Mouse (Mus musculus) heart, embryonic 15.5 days (tissue): ENCODE data around the gene Orm2. TPM values are rescaled to one million over a fixed set of nuclear protein-coding genes. Genes with fewer than 3 reads are reported as not detected.
A peak's percentile ranks its signal among the peaks of the same experiment; 100 is the strongest.

Experiments
- ATAC-seq: fragments of 200-750 bp; cut with Nextera tagmentation; replicated peaks from 2 replicates; pipeline ENCODE4 v1.8.0; 2017; ENCODE audit warnings: low read depth, moderate TSS enrichment; ENCODE audit not compliant: insufficient number of reproducible peaks, insufficient read depth, low FRiP score
- H3K27ac ChIP-seq: fragments of 300-500 bp; sonication (generic); 2 replicates; pipeline ENCODE4 v1.5.1; 2015; ENCODE audit warnings: mild to moderate bottlenecking, inconsistent platforms
- H3K27me3 ChIP-seq: fragments of 300-500 bp; sonication (generic); 2 replicates; pipeline ENCODE4 v1.6.1; 2015; ENCODE audit warnings: inconsistent platforms
- H3K36me3 ChIP-seq: fragments of 300-500 bp; sonication (generic); 2 replicates; pipeline ENCODE4 v1.6.1; 2015; ENCODE audit warnings: mild to moderate bottlenecking, inconsistent platforms
- H3K4me1 ChIP-seq: fragments of 300-500 bp; sonication (generic); replicated peaks from 2 replicates; pipeline ENCODE4 v1.6.1; 2015; ENCODE audit warnings: inconsistent platforms
- H3K4me2 ChIP-seq: fragments of 300-500 bp; sonication (generic); 2 replicates; pipeline ENCODE4 v1.6.1; 2015; ENCODE audit warnings: inconsistent platforms, mild to moderate bottlenecking, moderate library complexity
- H3K4me3 ChIP-seq: fragments of 300-500 bp; sonication (generic); 2 replicates; pipeline ENCODE4 v1.5.1; 2015; ENCODE audit warnings: mild to moderate bottlenecking, inconsistent platforms
- H3K9ac ChIP-seq: fragments of 300-500 bp; sonication (generic); 2 replicates; pipeline ENCODE4 v1.6.1; 2015; ENCODE audit warnings: mild to moderate bottlenecking, inconsistent platforms
- H3K9me3 ChIP-seq: fragments of 300-500 bp; sonication (generic); replicated peaks from 2 replicates; pipeline ENCODE4 v1.6.1; 2016; ENCODE audit warnings: inconsistent platforms
- WGBS: fragments of 180-500 bp; shearing (Covaris S2); methylation state at CpG from one replicate; pipeline ENCODE4 v1.1.7; 2015; ENCODE audit warnings: mixed read lengths; 5-methylcytosine and 5-hydroxymethylcytosine counted together
- polyA plus RNA-seq: library from polyadenylated mRNA; unstranded; fragments of >200 nt; fragmentation: Nextera tagmentation; extraction: Ambion mirVana; gene quantifications from 2 replicates; pipeline ENCODE4 v1.2.1, GENCODE M21; 2015

The Orm2 gene
- polyA plus RNA-seq, 1 experiment from 2014 or later: not detected

DNA sequence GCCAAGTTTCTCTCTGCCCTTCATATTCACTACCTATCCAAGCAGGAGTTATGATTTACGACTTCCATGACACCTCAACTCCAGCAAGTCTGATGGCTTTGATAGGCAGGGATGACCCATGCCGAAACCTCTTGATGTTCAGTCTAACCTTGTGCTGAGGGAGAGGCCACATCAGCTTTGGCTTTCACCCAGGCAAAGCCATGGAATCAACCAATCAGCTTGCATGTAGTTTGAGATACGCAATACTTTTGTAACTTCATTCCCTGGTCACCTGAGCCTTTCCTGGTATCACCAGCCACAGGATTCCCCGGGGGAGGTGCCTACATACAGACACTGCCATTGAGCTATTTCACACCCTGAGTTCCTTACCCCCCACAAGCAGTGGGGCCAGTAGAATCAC is 15.6 kb upstream of the Orm2 start:
- H3K9ac ChIP-seq: no peak overlapping the region
- no peak for ATAC-seq
- no peak overlapping the region for H3K4me3 ChIP-seq
- WGBS: 82% methylated on average over 4 of the region's 4 CpGs
- no peak overlapping the region for H3K4me2 ChIP-seq
- no peaks in the 10 kb centered on the region for H3K4me1 ChIP-seq
- H3K9me3 ChIP-seq: no peaks in the 10 kb centered on the region
- no peaks in the 10 kb centered on the region for H3K36me3 ChIP-seq
- no peaks in the 10 kb centered on the region for H3K27me3 ChIP-seq
- no peak overlapping the region for H3K27ac ChIP-seq

DNA sequence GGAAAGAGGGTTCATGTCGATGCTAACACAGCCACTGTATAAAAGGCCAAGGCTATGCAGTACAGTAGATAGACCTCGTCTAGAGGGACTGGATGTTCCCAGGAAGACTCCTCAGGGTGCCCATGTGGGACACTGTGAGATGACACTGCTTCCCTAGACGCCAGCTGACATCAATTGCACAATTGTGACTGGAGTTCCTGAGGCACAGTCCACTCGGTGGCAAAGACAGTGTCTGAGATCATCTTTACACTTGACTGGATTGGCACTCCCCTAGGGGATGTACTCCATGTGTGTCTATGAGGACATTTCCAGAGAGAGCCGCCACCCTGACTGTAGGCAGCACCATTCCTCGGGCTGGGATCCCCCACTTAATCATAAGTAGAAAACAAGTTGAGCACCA is 13.7 kb upstream of the Orm2 start:
- Histone ChIP-seq H3K36me3 (no peaks in the 10 kb centered on the region), H3K27ac (no peak overlapping the region), H3K9ac (no peak overlapping the region), H3K4me1 (no peaks in the 10 kb centered on the region), H3K4me2 (no peak overlapping the region), H3K9me3 (no peaks in the 10 kb centered on the region), H3K4me3 (no peak overlapping the region), H3K27me3 (no peaks in the 10 kb centered on the region)
- 66% methylated on average over 6 of the region's 6 CpGs for WGBS
- no peak for ATAC-seq

DNA sequence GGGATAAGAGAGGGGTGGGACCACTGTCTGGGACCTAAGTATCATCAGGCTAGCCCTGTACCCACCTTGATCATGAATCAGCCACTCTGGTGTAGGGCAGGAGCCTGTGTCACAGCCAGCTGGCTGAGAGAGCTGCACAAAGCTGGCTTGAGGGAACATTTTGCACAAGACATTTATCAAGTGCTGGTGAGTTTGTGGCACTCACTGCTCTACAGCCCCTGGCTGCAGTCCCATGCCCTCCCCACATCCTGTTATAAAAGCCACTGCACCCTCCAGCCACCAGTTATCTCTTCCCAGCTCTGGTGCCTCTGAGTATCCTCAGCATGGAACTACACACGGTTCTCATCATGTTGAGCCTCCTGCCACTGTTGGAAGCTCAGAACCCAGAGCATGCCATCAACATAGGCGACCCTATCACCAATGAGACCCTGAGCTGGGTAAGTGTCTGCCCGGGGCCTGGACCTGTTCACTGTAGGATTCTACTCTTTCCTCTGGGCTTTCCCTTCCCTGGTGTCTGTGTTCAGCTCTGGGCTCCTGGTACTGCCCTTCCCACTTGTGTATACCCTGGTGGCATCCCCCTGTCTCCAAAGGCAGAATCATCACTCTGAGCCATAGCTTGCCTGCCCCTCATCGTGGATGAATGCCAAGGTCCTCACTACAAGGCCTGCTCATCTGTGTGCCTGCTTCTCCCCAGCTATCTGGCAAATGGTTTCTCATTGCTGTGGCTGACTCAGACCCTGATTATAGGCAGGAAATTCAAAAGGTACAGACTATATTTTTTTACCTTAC is 6.2 kb upstream of the Orm2 start, which contains the start of gene Orm3:
TSS of gene Orm3 (plus strand) at position 286 of the 789 bp plus-strand sequence.
- 0 out of 2 replicates have a peak, but pooled peaks have one; percentile 19 for ATAC-seq
- H3K27me3 ChIP-seq: no peaks in the 10 kb centered on the region
- 55% methylated on average over 4 of the region's 4 CpGs for WGBS
- no peaks in the 10 kb centered on the region for H3K36me3 ChIP-seq
- H3K27ac ChIP-seq: no peak within 1 kb of the TSS
- no peak within 1 kb of the TSS for H3K4me3 ChIP-seq
- H3K9me3 ChIP-seq: no peaks in the 10 kb centered on the region
- no peak within 1 kb of the TSS for H3K9ac ChIP-seq
- peaks cover 9% of the 10 kb centered on the region for H3K4me1 ChIP-seq
- no peak within 1 kb of the TSS for H3K4me2 ChIP-seq

DNA sequence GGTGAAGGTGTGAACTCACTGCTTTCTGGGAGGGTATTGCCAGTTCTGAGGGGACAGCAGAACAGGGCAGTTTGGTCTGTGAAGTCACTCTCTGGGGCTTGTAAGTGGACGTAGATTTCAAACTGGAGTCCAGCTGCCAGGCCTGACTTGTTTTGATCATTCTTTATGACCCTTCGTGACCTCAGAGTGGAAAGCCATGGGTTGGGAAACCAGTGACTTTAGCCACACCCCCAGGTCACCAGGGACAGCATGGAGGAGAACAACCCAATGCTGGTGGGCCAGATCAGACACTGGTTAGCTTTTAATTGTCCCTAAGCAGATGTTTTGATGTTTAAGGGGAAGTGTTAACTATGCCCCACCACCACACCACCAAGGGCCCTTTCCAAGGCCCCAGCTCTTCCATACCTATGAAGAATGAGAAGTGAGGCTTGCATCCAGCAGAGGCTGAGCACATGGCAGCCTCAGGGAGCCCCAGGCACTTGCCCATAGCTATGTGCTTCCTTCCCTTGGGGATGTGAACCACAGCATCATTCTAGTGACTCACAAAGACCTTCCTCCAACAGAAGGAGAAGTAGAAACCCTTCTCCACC is 5.2 kb upstream of the Orm2 start:
- H3K9me3 ChIP-seq: no peaks in the 10 kb centered on the region
- no peak overlapping the region for H3K4me2 ChIP-seq
- no peaks in the 10 kb centered on the region for H3K36me3 ChIP-seq
- peaks cover 9% of the 10 kb centered on the region for H3K4me1 ChIP-seq
- no peak overlapping the region for H3K9ac ChIP-seq
- 74% methylated on average over 2 of the region's 2 CpGs for WGBS
- H3K27ac ChIP-seq: no peak overlapping the region
- H3K4me3 ChIP-seq: no peak overlapping the region
- H3K27me3 ChIP-seq: no peaks in the 10 kb centered on the region
- ATAC-seq: no peak

DNA sequence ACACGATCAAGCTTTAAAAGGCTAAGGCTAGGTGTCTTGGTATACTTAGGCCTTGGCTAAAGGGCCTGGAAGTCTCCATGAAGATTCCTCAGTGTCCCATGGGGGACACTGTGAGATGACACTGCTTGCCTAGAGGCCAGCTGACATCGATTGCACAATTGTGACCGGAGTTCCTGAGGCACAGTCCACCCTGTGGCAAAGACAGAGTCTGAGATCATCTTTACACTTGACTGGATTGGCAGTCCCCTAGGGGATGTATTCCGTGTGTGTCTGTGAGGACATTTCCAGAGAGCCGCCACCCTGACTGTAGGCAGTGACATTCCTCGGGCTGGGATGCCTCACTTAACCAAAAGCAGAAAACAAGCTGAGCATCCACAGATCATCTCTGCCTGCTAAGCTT is 2.4 kb upstream of the Orm2 start:
- H3K4me1 ChIP-seq: peaks cover 9% of the 10 kb centered on the region
- H3K9me3 ChIP-seq: no peaks in the 10 kb centered on the region
- H3K4me3 ChIP-seq: no peak overlapping the region
- ATAC-seq: no peak
- no peak overlapping the region for H3K9ac ChIP-seq
- H3K27me3 ChIP-seq: no peaks in the 10 kb centered on the region
- WGBS: 67% methylated on average over 6 of the region's 6 CpGs
- no peak overlapping the region for H3K27ac ChIP-seq
- H3K4me2 ChIP-seq: no peak overlapping the region
- no peaks in the 10 kb centered on the region for H3K36me3 ChIP-seq

DNA sequence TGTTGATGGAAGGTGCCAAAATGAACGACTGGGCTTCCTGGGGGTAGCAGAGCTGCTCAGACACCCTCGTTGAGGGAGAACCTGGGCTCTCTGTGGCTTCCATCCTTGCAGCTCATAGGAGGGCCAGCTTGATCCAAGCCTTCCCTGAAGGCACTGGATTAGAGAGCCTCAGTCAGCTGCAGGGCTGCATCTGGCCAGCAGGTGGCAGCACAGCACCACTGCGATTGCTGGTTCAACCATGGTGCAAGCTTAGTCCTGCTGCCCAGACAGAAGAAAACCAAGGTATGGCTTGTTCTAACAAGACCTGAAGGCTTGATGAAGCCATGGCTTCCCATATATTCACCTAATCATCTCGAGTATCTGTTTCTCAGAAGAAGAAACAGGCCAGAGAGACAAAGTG is 6.3 kb downstream of the Orm2 start:
- Histone ChIP-seq H3K27ac (no peak overlapping the region), H3K36me3 (0 out of 2 replicates have a peak, but pooled peaks cover under 1% of the 10 kb centered on the region), H3K9ac (no peak overlapping the region), H3K4me2 (no peak overlapping the region), H3K4me3 (no peak overlapping the region), H3K4me1 (no peaks in the 10 kb centered on the region), H3K9me3 (no peaks in the 10 kb centered on the region), H3K27me3 (no peaks in the 10 kb centered on the region)
- WGBS: 13% methylated on average over 4 of the region's 4 CpGs
- ATAC-seq: no peak

DNA sequence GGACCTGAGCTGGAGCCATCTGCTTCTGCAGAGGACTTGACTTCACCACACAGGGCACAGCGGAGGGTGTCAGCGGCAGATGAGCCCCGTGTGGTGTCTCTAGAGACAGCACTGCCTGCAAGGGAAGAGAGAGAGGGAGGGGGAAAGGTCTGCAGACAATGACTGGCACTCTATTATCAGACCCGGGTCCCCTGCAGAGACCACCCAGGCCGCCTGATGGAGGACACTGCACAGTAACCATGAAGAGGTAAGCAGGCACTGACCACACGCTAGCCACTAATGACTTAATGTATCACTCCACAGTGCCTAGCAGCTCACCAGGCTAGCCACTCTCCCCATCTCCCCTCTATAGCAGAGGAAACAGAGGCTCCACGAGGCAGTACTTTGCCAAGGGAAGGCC is 8.6 kb downstream of the Orm2 start:
- no peak overlapping the region for H3K27ac ChIP-seq
- no peak overlapping the region for H3K4me2 ChIP-seq
- H3K9me3 ChIP-seq: no peaks in the 10 kb centered on the region
- no peaks in the 10 kb centered on the region for H3K4me1 ChIP-seq
- no peak overlapping the region for H3K4me3 ChIP-seq
- H3K27me3 ChIP-seq: no peaks in the 10 kb centered on the region
- WGBS: 52% methylated on average over 7 of the region's 7 CpGs
- 0 out of 2 replicates have a peak, but pooled peaks cover 4% of the 10 kb centered on the region for H3K36me3 ChIP-seq
- ATAC-seq: no peak
- no peak overlapping the region for H3K9ac ChIP-seq

DNA sequence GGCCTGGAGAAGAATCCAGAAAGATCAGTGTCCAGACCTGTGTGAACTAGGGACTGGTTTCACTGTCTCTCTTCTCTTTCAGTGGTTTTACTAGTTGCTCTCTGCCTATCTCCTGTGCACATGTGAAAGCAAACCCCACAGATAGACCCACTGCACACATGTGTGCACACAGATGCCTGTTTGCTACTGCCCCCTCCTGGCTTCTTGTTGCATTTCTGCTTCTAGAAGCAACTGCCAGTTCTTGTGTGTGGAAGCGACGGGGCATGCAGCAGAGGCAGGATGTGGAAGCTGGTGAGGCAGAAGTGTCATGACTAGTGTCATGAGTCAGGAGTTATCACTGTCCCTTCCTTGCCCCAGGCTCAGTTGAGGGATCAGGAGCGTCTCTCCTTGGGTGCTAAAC is 9.6 kb downstream of the Orm2 start:
- WGBS: 46% methylated on average over 3 of the region's 3 CpGs
- ATAC-seq: no peak
- no peak overlapping the region for H3K27ac ChIP-seq

DNA sequence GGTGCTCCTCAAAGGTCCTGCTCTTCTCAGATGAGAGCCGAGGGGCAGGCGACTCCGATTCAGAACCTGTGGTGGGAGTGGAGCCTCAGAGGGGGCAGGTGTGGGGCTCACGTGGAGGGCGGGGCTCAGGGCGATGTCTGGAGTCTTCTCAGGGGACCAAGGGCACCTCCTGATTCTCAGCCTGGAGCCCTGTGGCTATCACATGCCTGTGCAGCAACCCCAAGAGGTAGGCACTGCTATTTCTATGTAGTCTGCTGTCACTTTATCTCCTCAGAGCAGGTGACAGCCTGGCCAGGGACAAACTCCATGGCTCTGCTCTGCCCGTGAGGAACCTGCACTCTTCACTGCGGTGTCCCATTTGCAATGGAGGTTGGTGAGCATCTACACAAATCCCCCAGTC is 11.2 kb downstream of the Orm2 start:
- WGBS: 86% methylated on average over 8 of the region's 8 CpGs
- Histone ChIP-seq H3K4me3 (no peak overlapping the region), H3K36me3 (0 out of 2 replicates have a peak, but pooled peaks cover 4% of the 10 kb centered on the region), H3K4me2 (no peak overlapping the region), H3K4me1 (no peaks in the 10 kb centered on the region), H3K9ac (no peak overlapping the region), H3K9me3 (no peaks in the 10 kb centered on the region), H3K27me3 (no peaks in the 10 kb centered on the region), H3K27ac (no peak overlapping the region)
- no peak for ATAC-seq

More for the DNA sequence above, 9.6 kb downstream of the Orm2 start:
- Histone ChIP-seq H3K9me3 (no peaks in the 10 kb centered on the region), H3K27me3 (no peaks in the 10 kb centered on the region), H3K9ac (no peak overlapping the region), H3K4me3 (no peak overlapping the region), H3K4me2 (no peak overlapping the region), H3K36me3 (0 out of 2 replicates have a peak, but pooled peaks cover 4% of the 10 kb centered on the region), H3K4me1 (no peaks in the 10 kb centered on the region)

DNA sequence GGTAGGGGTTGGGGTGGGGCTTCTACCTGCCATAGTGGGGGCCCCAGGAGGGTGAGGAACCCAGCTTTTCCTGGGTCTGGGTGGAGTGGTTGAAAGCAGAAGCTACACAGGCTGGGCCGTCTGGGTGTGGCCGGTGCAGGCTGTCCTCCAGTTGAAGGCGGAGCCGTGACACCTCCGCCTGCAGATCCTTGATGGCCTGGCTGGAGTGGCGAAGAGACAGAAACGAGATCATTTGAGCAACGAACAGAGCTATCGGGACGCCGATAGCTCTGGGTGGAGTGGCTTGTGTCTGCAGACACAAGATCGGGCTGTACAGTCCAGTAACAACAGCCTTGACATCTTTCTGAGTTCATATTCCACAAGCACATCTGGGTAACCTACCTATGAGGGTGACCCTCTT is 12.1 kb downstream of the Orm2 start:
- no peak overlapping the region for H3K4me3 ChIP-seq
- H3K36me3 ChIP-seq: peaks cover 8% of the 10 kb centered on the region; the same call in 1 of the 2 replicates
- no peaks in the 10 kb centered on the region for H3K27me3 ChIP-seq
- no peak overlapping the region for H3K27ac ChIP-seq
- no peak overlapping the region for H3K4me2 ChIP-seq
- H3K9me3 ChIP-seq: no peaks in the 10 kb centered on the region
- 68% methylated on average over 12 of the region's 12 CpGs for whole genome bisulfite sequencing
- ATAC-seq: no peak
- H3K9ac ChIP-seq: no peak overlapping the region
- no peaks in the 10 kb centered on the region for H3K4me1 ChIP-seq

DNA sequence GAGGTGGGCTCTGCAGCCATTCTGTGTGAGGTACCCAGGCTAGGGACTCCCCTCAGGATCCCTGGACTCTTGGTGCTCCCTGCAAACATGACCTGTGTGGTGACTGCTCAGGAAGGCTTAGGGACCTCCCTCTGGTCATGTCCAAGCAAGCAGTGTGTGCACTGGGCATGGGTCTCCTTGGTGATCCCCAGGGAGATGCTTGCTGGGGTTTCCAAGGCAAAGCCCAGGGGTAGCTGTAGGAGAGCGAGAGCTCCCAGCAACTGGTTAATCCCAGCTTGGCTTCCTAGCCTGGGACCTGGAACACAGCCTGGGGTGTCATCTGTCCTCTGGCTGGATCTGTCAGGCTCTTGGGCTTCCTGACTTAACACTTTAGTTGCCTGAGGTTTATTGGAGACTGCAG is 13.1 kb downstream of the Orm2 start:
- no peak overlapping the region for H3K4me3 ChIP-seq
- no peak overlapping the region for H3K9ac ChIP-seq
- no peaks in the 10 kb centered on the region for H3K27me3 ChIP-seq
- WGBS: 69% methylated on average over 1 of the region's 1 CpGs
- no peaks in the 10 kb centered on the region for H3K4me1 ChIP-seq
- H3K27ac ChIP-seq: no peak overlapping the region
- peaks cover 15% of the 10 kb centered on the region; the same call in 1 of the 2 replicates for H3K36me3 ChIP-seq
- H3K4me2 ChIP-seq: no peak overlapping the region
- ATAC-seq: no peak
- no peaks in the 10 kb centered on the region for H3K9me3 ChIP-seq

DNA sequence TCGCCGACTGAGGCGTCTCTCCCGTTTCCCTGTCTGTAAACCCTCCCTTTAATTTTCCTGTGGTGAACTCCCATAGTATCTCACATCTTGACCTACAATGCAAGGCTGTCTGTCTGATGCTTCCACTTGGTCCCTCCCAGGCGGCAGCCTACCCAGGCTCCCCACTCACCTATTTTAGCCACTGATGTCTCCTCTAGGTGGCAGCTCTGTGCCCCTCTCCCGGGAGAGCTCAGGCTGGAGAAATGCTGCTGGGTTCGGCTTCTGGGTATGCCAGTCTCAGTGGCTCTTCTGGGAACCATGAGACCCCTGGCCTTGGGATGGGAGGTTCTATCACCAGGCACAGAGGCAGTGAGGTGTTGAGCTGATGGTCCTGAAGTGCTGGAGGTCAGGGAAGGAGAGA is 15.2 kb downstream of the Orm2 start:
- Histone ChIP-seq H3K9me3 (no peaks in the 10 kb centered on the region), H3K9ac (no peak overlapping the region), H3K4me3 (no peak overlapping the region), H3K4me1 (no peaks in the 10 kb centered on the region), H3K27me3 (no peaks in the 10 kb centered on the region), H3K27ac (no peak overlapping the region), H3K36me3 (peaks cover 18% of the 10 kb centered on the region; the same call in 1 of the 2 replicates), H3K4me2 (no peak overlapping the region)
- WGBS: 59% methylated on average over 7 of the region's 7 CpGs
- no peak for ATAC-seq
